In the genomic region with DNA sequence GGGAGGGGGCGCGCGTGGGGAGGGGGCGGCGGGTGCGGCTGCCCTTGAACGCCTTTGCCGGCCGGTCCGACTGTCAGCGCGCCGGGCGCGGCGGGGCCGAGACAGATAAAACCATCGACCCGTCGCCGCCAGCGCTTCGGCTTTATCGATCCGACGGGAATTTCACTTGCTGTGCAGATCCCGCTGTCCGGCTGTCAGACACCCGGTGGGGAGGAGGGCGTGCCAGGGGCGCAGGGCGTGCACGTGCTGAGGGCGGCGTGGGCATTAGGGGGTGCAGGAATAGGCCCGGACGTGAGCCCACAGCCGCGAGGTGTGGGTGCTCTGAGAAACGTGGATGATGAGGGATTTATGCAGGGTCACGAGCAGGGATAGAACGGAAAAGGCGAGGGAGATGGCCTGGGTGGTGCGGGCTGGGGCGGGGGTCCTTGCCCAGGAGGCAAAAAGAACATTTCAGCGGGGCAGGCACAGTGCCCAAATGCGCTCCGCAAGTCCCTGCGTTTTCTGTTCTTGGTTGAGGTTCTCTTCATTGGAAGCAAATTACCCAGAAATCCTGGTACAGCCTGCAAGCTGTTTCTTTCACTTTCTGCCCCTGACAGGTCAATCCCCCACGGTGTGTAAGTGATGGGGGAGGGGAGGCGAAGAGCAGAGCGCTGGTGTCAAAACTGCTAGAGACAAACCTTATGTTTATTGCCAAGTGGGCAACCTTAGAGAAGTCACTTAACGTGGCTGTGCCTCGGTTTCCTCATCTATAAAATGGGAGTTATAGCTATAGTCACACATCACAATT, we compare ENCODE assay signal across 8 mouse cellular contexts. TPM values are rescaled to one million over a fixed set of nuclear protein-coding genes. Genes with fewer than 3 reads are reported as not detected.
A peak's percentile ranks its signal among the peaks of the same experiment; 100 is the strongest.
DNase-seq lines count a peak whose midpoint lies in the region; ATAC-seq and TF ChIP-seq lines count a peak whose summit lies in the region.

No protein-coding gene starts in this region.

- intact Hi-C loops in left cerebral cortex, postnatal 10 days (cut with DNase I) = no loop called here

- H3K4me3 ChIP-seq in kidney, postnatal 0 days (replicated peaks; ENCODE audit: low read depth, low read length) = peak overlapping the region; percentile 37
- H3K4me3 ChIP-seq in embryonic facial prominence, embryonic 13.5 days = peak overlapping the region; percentile 46
- H3K4me3 ChIP-seq in limb, embryonic 13.5 days = peak overlapping the region; percentile 48
- H3K4me3 ChIP-seq in neural tube, embryonic 15.5 days (replicated peaks) = peak overlapping the region; percentile 35

- H3K27ac ChIP-seq in kidney, postnatal 0 days = no peak overlapping the region
- no peak overlapping the region for H3K27ac ChIP-seq in embryonic facial prominence, embryonic 13.5 days
- H3K27ac ChIP-seq in limb, embryonic 13.5 days = no peak overlapping the region
- no peak overlapping the region for H3K27ac ChIP-seq in neural tube, embryonic 15.5 days (replicated peaks)

- ATAC-seq in kidney, postnatal 0 days (replicated peaks; ENCODE audit: low FRiP score, low read depth) = no peak
- no peak for ATAC-seq in embryonic facial prominence, embryonic 13.5 days (ENCODE audit: insufficient number of reproducible peaks, insufficient read depth, low FRiP score, low TSS enrichment, low read depth)
- ATAC-seq in limb, embryonic 13.5 days (ENCODE audit: low FRiP score, low read depth) = no peak
- peak; percentile 9; the same call in 1 of the 2 replicates for ATAC-seq in neural tube, embryonic 15.5 days (ENCODE audit: low FRiP score)

- peaks cover 18% of the 10 kb centered on the region for H3K4me1 ChIP-seq in kidney, postnatal 0 days (replicated peaks; ENCODE audit: insufficient read depth, low read length)
- H3K4me1 ChIP-seq in embryonic facial prominence, embryonic 13.5 days = peaks cover 20% of the 10 kb centered on the region
- peaks cover 44% of the 10 kb centered on the region for H3K4me1 ChIP-seq in limb, embryonic 13.5 days
- peaks cover 32% of the 10 kb centered on the region for H3K4me1 ChIP-seq in neural tube, embryonic 15.5 days

- no peak for DNase-seq in kidney, postnatal 0 days (ENCODE audit: low spot score)
- DNase-seq in kidney, adult 18-20 months = no peak
- no peak for DNase-seq in layer of hippocampus, postnatal 25 days (ENCODE audit: extremely low spot score in 1 of 2, low spot score in 1 of 2)
- DNase-seq in left cerebral cortex, postnatal 10 days (ENCODE audit: extremely low spot score in 1 of 2, low spot score in 2 of 2) = no peak
- DNase-seq in cerebellum, postnatal 36 days = no peak

- no peaks in the 10 kb centered on the region for H3K9me3 ChIP-seq in kidney, postnatal 0 days (replicated peaks; ENCODE audit: low read length)
- no peaks in the 10 kb centered on the region; the same call in 1 of the 2 replicates for H3K9me3 ChIP-seq in embryonic facial prominence, embryonic 13.5 days
- H3K9me3 ChIP-seq in limb, embryonic 13.5 days = no peaks in the 10 kb centered on the region
- H3K9me3 ChIP-seq in neural tube, embryonic 15.5 days (replicated peaks) = no peaks in the 10 kb centered on the region

- no peaks in the 10 kb centered on the region for H3K36me3 ChIP-seq in kidney, postnatal 0 days (ENCODE audit: insufficient read depth, low read length)
- H3K36me3 ChIP-seq in embryonic facial prominence, embryonic 13.5 days = no peaks in the 10 kb centered on the region
- H3K36me3 ChIP-seq in limb, embryonic 13.5 days = 0 out of 2 replicates have a peak, but pooled peaks cover under 1% of the 10 kb centered on the region
- H3K36me3 ChIP-seq in neural tube, embryonic 15.5 days = no peaks in the 10 kb centered on the region

- WGBS in kidney, postnatal 0 days = 5% methylated on average over 54 of the region's 54 CpGs
- 2% methylated on average over 54 of the region's 54 CpGs for WGBS in embryonic facial prominence, embryonic 13.5 days
- 4% methylated on average over 54 of the region's 54 CpGs for WGBS in limb, embryonic 13.5 days
- WGBS in neural tube, embryonic 15.5 days = 7% methylated on average over 48 of the region's 54 CpGs

- 0 out of 2 replicates have a peak overlapping the region, but pooled peaks have one; percentile 36 for H3K9ac ChIP-seq in kidney, postnatal 0 days (ENCODE audit: low read depth, low read length)
- H3K9ac ChIP-seq in embryonic facial prominence, embryonic 13.5 days = peak overlapping the region; percentile 66
- peak overlapping the region; percentile 65 for H3K9ac ChIP-seq in limb, embryonic 13.5 days
- H3K9ac ChIP-seq in neural tube, embryonic 15.5 days (replicated peaks) = peak overlapping the region; percentile 36

- H3K27me3 ChIP-seq in kidney, postnatal 0 days (ENCODE audit: insufficient read depth, low read length) = peaks cover 41% of the 10 kb centered on the region
- peaks cover 83% of the 10 kb centered on the region for H3K27me3 ChIP-seq in embryonic facial prominence, embryonic 13.5 days
- H3K27me3 ChIP-seq in limb, embryonic 13.5 days = peaks cover 72% of the 10 kb centered on the region
- peaks cover 66% of the 10 kb centered on the region for H3K27me3 ChIP-seq in neural tube, embryonic 15.5 days (replicated peaks)

- H3K4me2 ChIP-seq in kidney, postnatal 0 days (ENCODE audit: low read length) = peak overlapping the region; percentile 70
- H3K4me2 ChIP-seq in embryonic facial prominence, embryonic 13.5 days = peak overlapping the region; percentile 85
- peak overlapping the region; percentile 87 for H3K4me2 ChIP-seq in limb, embryonic 13.5 days (replicated peaks)
- H3K4me2 ChIP-seq in neural tube, embryonic 15.5 days = peak overlapping the region; percentile 72

- TF ChIP-seq CTCF in kidney, postnatal 0 days (IDR thresholded peaks at IDR 0.05; ENCODE audit: low read depth) = no peak

RNA-seq across cellular contexts. Expression of a gene that starts 52.5 kb away (rescaled TPM):
- 0.18 and 0.59 TPM in 2 replicates for polyA plus RNA-seq in kidney, postnatal 0 days (2015; fragmentation: Nextera tagmentation; extraction: Ambion mirVana)
- 1.4 and 1.6 TPM in 2 replicates for polyA plus RNA-seq in embryonic facial prominence, embryonic 13.5 days (2015; fragmentation: Nextera tagmentation; extraction: Ambion mirVana)
- polyA plus RNA-seq in limb, embryonic 13.5 days (2015; fragmentation: Nextera tagmentation; extraction: Ambion mirVana) = 0.53 and 0.79 TPM in 2 replicates
- polyA plus RNA-seq in neural tube, embryonic 15.5 days (2015; fragmentation: Nextera tagmentation; extraction: Ambion mirVana) = 1.4 and 1.5 TPM in 2 replicates
- under 1 TPM; 0.52 to 0.79 TPM for total RNA-seq in layer of hippocampus, postnatal 25 days (2021)
- total RNA-seq in left cerebral cortex, postnatal 10 days (2021) = 1 to 10 TPM in 1 of 2 experiments, under 1 TPM in 1; 0.81 to 1.8 TPM

RNA-seq across cellular contexts. Expression of a gene that starts 52.7 kb away (rescaled TPM):
- polyA plus RNA-seq in kidney, postnatal 0 days (2015; fragmentation: Nextera tagmentation; extraction: Ambion mirVana) = 34.4 and 40.5 TPM in 2 replicates
- 14.9 and 17.5 TPM in 2 replicates for polyA plus RNA-seq in embryonic facial prominence, embryonic 13.5 days (2015; fragmentation: Nextera tagmentation; extraction: Ambion mirVana)
- polyA plus RNA-seq in limb, embryonic 13.5 days (2015; fragmentation: Nextera tagmentation; extraction: Ambion mirVana) = 10.0 and 11.3 TPM in 2 replicates
- 6.3 and 8.7 TPM in 2 replicates for polyA plus RNA-seq in neural tube, embryonic 15.5 days (2015; fragmentation: Nextera tagmentation; extraction: Ambion mirVana)
- total RNA-seq in layer of hippocampus, postnatal 25 days (2021) = 1 to 10 TPM; 4.6 to 6.0 TPM
- total RNA-seq in left cerebral cortex, postnatal 10 days (2021) = 1 to 10 TPM; 2.0 to 3.2 TPM
